Mouse (Mus musculus) neutrophil, adult 65 days (primary cell): ENCODE measurements around the gene Lce6a. TPM values are rescaled to one million over a fixed set of nuclear protein-coding genes. Genes with fewer than 3 reads are reported as not detected.

Experiments
- total RNA-seq: library from RNA; stranded (reverse); gene quantifications from 2 replicates; pipeline ENCODE4 v1.2.4, GENCODE M21; 2023

Gene Lce6a
- total RNA-seq: not detected in 2 replicates

GRCm38 (mm10) chr3:92621560-92621959, at the start of gene Lce6a:
Lce6a (minus strand) TSS chr3:92621660.

GRCm38 (mm10) chr3:92670215-92670614, 48.8 kb upstream of the Lce6a start, which contains the start of gene Lce1a2:
Lce1a2 (minus strand) TSS chr3:92670315.

GRCm38 (mm10) chr3:92656826-92657225, 35.4 kb upstream of the Lce6a start, which contains the start of gene Lce1b:
Lce1b (minus strand) TSS chr3:92656926.

DNA sequence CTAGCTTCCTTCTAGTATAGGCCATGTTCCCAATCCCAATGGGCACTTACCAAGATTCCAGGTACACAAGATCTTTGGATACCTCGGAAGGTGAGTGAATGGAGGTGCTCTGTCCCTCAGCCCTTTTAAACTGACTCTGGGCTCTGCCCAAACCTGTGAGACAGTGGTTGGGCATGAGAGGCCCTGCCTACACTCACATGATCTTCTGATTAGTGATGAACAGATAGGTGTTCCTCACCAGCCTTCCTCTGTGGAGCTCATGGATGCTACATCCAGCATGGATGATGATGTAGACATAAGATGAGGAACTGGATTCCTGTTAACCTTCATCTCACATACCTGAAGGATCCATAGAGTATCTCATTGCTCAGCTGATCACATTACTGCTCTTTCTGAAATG, 26.7 kb upstream of the Lce6a start, which contains the start of gene Lce1a1:
Gene Lce1a1 (minus strand): TSS at position 101 of the 400 bp plus-strand sequence.

GRCm38 (mm10) chr3:92607392-92607791, 14.1 kb downstream of the Lce6a start, which contains the start of gene 2210017I01Rik:
2210017I01Rik (minus strand) TSS chr3:92607492.

DNA sequence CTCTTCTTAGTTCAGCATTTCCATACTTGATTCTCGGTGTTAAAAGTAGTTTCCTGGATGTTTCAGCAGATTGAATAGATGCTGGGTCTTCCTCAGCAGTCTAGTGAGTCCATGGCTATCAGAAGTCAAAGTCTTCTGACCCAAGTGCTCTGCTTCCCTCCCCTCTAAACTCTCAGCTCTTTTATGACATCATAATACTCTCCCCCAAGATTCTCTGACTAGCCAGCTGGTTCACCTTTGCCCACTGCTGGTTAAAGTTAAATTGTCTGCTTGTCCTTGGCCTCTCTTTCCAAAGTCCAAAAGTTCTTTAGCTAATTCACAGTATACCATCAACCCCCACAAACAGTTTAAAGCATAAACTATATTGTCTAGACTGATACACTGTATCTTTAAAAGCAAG, 32.6 kb downstream of the Lce6a start, which contains the start of gene Smcp:
Gene Smcp (minus strand): TSS at position 140 of the 400 bp plus-strand sequence.

GRCm38 (mm10) chr3:92573449-92574041, 47.9 kb downstream of the Lce6a start, which contains the start of gene Ivl:
Ivl (minus strand) TSS chr3:92573735.

Other genes starting within 250 kb of the Lce6a start
- not detected in 2 replicates for gene Sprr2h, start 236.0 kb downstream of the Lce6a start, total RNA-seq
- gene Sprr2i, start 213.7 kb downstream of the Lce6a start, total RNA-seq: not detected in 2 replicates
- gene Sprr2j-ps, start 203.6 kb downstream of the Lce6a start, total RNA-seq: not detected in 2 replicates
- 2.2 TPM in 1 of 2 replicates, not detected in the other for gene Gm9774, start 192.2 kb downstream of the Lce6a start, total RNA-seq
- not detected in 2 replicates for gene Sprr2k, start 189.1 kb downstream of the Lce6a start, total RNA-seq
- not detected in 2 replicates for gene Sprr1b, start 182.9 kb downstream of the Lce6a start, total RNA-seq
- not detected in 2 replicates for gene Sprr3, start 162.9 kb downstream of the Lce6a start, total RNA-seq
- not detected in 2 replicates for gene Sprr1a, start 135.8 kb downstream of the Lce6a start, total RNA-seq
- gene Sprr4, start 121.2 kb downstream of the Lce6a start, total RNA-seq: not detected in 2 replicates
- not detected in 2 replicates for gene 2310046K23Rik, start 87.1 kb downstream of the Lce6a start, total RNA-seq
- not detected in 2 replicates for gene Ivl, start 47.9 kb downstream of the Lce6a start, total RNA-seq
- gene Smcp, start 32.7 kb downstream of the Lce6a start, total RNA-seq: not detected in 2 replicates
- not detected in 2 replicates for gene 2210017I01Rik, start 14.2 kb downstream of the Lce6a start, total RNA-seq
- gene Lce1a1, start 26.6 kb upstream of the Lce6a start, total RNA-seq: not detected in 2 replicates
- not detected in 2 replicates for gene Lce1b, start 35.3 kb upstream of the Lce6a start, total RNA-seq
- not detected in 2 replicates for gene Lce1a2, start 48.7 kb upstream of the Lce6a start, total RNA-seq
- gene Lce1c, start 57.6 kb upstream of the Lce6a start, total RNA-seq: not detected in 2 replicates
- not detected in 2 replicates for gene Lce1d, start 65.5 kb upstream of the Lce6a start, total RNA-seq
- not detected in 2 replicates for gene Lce1e, start 87.4 kb upstream of the Lce6a start, total RNA-seq
- not detected in 2 replicates for gene Lce1f, start 98.7 kb upstream of the Lce6a start, total RNA-seq
- gene Gm38119, start 117.4 kb upstream of the Lce6a start, total RNA-seq: not detected in 2 replicates
- not detected in 2 replicates for gene Lce1g, start 130.7 kb upstream of the Lce6a start, total RNA-seq
- gene Lce1h, start 143.4 kb upstream of the Lce6a start, total RNA-seq: not detected in 2 replicates
- not detected in 2 replicates for gene Lce1i, start 157.2 kb upstream of the Lce6a start, total RNA-seq
- not detected in 2 replicates for gene Lce1j, start 168.9 kb upstream of the Lce6a start, total RNA-seq
- gene Lce1k, start 186.2 kb upstream of the Lce6a start, total RNA-seq: not detected in 2 replicates
- gene Kprp, start 205.6 kb upstream of the Lce6a start, total RNA-seq: not detected in 2 replicates
- not detected in 2 replicates for gene Lce1l, start 229.6 kb upstream of the Lce6a start, total RNA-seq
- not detected in 2 replicates for gene 2310050C09Rik, start 248.6 kb upstream of the Lce6a start, total RNA-seq